Mouse (Mus musculus): ENCODE data around the gene Akap14.

- TF ChIP-seq CTCF (IDR thresholded peaks at IDR 0.05; ENCODE audit: borderline replicate concordance, control insufficient read depth, extremely low read depth, insufficient read depth, low read length, poor library complexity) (no peak), POLR2A (IDR thresholded peaks at IDR 0.05; ENCODE audit: control insufficient read depth, extremely low read depth, insufficient read depth, low read length, poor library complexity) (no peak)
These were observed 7.5 kb downstream of the Akap14 start for GRCm38 (mm10) chrX:37161169-37161568.

Data from thymus, adult 2 months (tissue).